Mouse (Mus musculus): ENCODE results near the gene Stab1. TPM values are rescaled to one million over a fixed set of nuclear protein-coding genes. Genes with fewer than 3 reads are reported as not detected.

Stab1 gene
- polyA plus RNA-seq, 1 experiment from 2014 or later = 26.4 TPM

- peak overlapping the region; percentile 68 for H3K27ac ChIP-seq
- H3K4me3 ChIP-seq (replicated peaks; ENCODE audit: low read depth, low read length) = no peak overlapping the region
- no peak for TF ChIP-seq CTCF (IDR thresholded peaks at IDR 0.05; ENCODE audit: low read depth)
- no peak overlapping the region for H3K4me2 ChIP-seq (ENCODE audit: low read length)
- 57% methylated on average over 10 of the region's 10 CpGs for WGBS
- H3K27me3 ChIP-seq (ENCODE audit: insufficient read depth, low read length) = no peaks in the 10 kb centered on the region
- H3K9me3 ChIP-seq (replicated peaks; ENCODE audit: low read length) = no peaks in the 10 kb centered on the region
- no peak overlapping the region for H3K9ac ChIP-seq (ENCODE audit: low read depth, low read length)
- ATAC-seq (replicated peaks; ENCODE audit: low FRiP score, low read depth) (no peak), DNase-seq (ENCODE audit: low spot score) (no peak)
- peaks cover 12% of the 10 kb centered on the region for H3K4me1 ChIP-seq (replicated peaks; ENCODE audit: insufficient read depth, low read length)
- peaks cover 47% of the 10 kb centered on the region for H3K36me3 ChIP-seq (ENCODE audit: insufficient read depth, low read length)
These were observed 31.2 kb downstream of the Stab1 start for GRCm38 (mm10) chr14:31137281-31137595.

DNA sequence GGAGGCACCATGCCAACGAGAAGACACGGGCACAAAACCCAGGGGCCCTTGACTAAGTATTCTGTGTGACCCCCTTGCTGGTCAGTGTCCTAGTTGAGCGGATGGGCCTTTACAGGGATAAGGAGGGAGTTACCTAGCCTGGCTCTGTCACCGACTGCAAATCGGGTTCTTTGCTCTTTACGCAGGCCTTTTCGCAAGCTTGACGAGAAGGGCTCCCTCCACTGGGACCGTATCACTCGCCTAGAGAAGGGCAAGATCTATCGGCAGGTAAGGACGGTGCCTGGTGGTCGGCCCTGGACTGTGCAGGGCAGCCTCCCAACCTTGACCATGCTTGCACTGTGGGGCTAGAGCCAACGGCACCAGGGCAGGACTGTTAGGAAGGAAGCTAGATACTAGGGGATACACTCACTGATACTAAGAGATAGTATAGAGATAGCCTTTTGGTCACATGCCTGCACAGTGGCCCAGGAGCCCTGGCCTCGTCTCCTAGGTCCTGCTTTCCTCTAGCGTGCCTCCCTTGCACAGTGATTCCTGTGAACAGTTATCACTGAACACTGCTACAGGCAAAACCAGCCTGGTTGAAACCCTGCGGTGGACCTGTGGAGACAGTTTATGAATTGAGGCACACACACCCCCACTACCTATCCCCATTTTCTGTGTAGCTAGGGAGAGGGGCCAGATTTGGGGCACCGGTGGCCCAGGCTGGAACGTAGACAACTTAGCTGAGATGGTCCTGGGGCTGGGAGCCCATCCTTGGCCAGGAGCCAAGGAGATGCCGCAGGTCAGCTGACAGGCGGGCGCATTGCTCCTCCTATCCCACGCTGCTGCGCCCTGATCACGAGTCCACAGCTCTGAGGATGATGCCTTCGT is 31.8 kb downstream of the Stab1 start:
- Histone ChIP-seq H3K27ac (no peak overlapping the region), H3K27me3 (ENCODE audit: insufficient read depth, low read length) (no peaks in the 10 kb centered on the region), H3K4me3 (replicated peaks; ENCODE audit: low read depth, low read length) (no peak overlapping the region), H3K36me3 (ENCODE audit: insufficient read depth, low read length) (peaks cover 44% of the 10 kb centered on the region), H3K4me1 (replicated peaks; ENCODE audit: insufficient read depth, low read length) (peaks cover 17% of the 10 kb centered on the region), H3K4me2 (ENCODE audit: low read length) (no peak overlapping the region), H3K9me3 (replicated peaks; ENCODE audit: low read length) (no peaks in the 10 kb centered on the region), H3K9ac (ENCODE audit: low read depth, low read length) (no peak overlapping the region)
- ATAC-seq (replicated peaks; ENCODE audit: low FRiP score, low read depth) (no peak), DNase-seq (ENCODE audit: low spot score) (no peak)
- no peak for TF ChIP-seq CTCF (IDR thresholded peaks at IDR 0.05; ENCODE audit: low read depth)
- WGBS = 89% methylated on average over 26 of the region's 26 CpGs

DNA sequence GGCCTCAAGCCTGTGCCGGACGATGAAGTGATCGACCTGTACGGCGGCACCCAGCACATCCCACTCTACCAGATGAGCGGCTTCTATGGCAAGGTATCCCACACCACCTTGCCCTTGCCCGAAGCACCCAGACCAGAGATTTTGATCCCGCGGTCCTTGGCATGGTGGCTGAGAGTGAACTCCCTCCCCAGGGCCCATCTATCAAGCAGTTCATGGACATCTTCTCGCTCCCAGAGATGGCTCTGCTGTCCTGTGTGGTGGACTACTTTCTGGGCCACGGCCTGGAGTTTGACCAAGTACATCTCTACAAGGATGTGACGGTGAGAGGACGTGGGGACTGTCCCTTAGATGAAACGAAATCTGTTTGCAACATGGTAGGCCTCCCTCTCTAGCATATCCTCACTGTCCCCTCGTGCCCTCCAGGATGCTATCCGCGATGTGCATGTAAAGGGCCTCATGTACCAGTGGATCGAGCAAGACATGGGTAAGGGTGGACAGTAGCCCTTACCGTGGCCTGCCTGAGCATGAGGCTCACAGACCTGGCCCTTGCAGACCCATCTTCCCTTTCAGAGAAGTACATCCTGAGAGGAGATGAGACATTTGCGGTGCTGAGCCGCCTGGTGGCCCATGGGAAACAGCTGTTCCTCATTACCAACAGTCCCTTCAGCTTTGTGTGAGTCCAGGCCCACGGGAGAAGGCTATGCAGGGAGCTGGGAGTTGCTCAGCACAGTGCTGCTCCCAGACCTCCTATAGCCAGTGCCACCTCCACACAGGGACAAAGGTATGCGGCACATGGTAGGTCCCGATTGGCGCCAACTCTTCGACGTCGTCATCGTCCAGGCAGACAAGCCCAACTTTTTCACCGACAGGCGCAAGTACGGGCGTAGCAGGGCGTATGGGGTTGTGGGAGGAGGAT is 32.7 kb downstream of the Stab1 start:
- WGBS = 94% methylated on average over 34 of the region's 34 CpGs
- DNase-seq (ENCODE audit: low spot score) = no peak
- no peak for TF ChIP-seq CTCF (IDR thresholded peaks at IDR 0.05; ENCODE audit: low read depth)
- Histone ChIP-seq H3K27me3 (ENCODE audit: insufficient read depth, low read length) (no peaks in the 10 kb centered on the region), H3K4me2 (ENCODE audit: low read length) (no peak overlapping the region), H3K36me3 (ENCODE audit: insufficient read depth, low read length) (peaks cover 43% of the 10 kb centered on the region), H3K4me3 (replicated peaks; ENCODE audit: low read depth, low read length) (no peak overlapping the region), H3K27ac (no peak overlapping the region), H3K9ac (ENCODE audit: low read depth, low read length) (no peak overlapping the region), H3K9me3 (replicated peaks; ENCODE audit: low read length) (no peaks in the 10 kb centered on the region), H3K4me1 (replicated peaks; ENCODE audit: insufficient read depth, low read length) (peaks cover 17% of the 10 kb centered on the region)
- ATAC-seq (replicated peaks; ENCODE audit: low FRiP score, low read depth) = no peak

DNA sequence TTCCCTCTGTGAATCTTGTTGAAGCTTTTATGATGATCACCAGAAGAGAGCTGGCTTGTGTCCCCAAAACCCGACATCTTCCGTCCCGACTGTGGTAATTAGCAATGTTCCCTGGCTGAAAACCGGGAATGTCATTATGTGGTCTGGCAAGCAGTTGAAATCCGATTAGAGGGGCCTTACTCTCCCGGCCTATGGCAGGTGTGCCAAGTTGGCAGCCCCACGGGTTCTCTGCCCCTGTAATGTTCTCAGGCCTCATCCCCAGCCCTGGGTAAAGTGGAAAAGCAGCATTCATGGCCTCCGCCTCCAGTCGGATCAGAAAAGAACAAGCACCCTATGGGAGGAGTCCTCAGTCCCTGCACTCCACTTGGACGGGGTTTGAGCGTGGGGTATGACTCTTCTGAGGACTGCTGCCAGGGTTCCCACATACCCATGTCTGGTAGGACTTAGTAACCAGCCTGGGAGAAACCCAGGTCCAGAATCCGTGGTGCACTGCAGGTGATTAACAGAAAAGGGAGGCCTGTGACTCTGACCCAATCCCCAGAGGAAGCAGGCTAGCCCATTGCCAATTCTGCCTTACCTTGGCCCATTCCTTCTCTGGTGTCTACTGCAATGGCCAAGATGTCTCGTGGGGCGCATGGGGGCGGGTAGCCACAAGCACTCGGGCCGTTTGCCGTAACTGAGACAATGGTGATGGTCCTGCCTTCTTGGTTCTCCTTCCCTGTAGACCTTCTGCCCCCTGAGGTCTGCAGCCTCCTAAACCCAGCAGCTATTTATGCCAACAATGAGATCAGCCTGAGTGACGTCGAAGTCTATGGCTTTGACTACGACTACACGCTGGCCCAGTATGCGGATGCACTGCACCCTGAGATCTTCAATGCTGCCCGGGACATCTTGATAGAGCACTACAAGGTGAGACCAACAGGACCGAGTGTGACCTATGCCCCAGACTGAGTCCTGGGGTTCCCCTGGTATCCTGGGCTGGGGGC is 34.1 kb downstream of the Stab1 start:
- no peaks in the 10 kb centered on the region for H3K9me3 ChIP-seq (replicated peaks; ENCODE audit: low read length)
- peaks cover 26% of the 10 kb centered on the region for H3K4me1 ChIP-seq (replicated peaks; ENCODE audit: insufficient read depth, low read length)
- ATAC-seq (replicated peaks; ENCODE audit: low FRiP score, low read depth) (no peak), DNase-seq (ENCODE audit: low spot score) (no peak)
- no peak for TF ChIP-seq CTCF (IDR thresholded peaks at IDR 0.05; ENCODE audit: low read depth)
- 80% methylated on average over 25 of the region's 25 CpGs for WGBS
- no peak overlapping the region for H3K27ac ChIP-seq
- no peak overlapping the region for H3K4me2 ChIP-seq (ENCODE audit: low read length)
- peaks cover 29% of the 10 kb centered on the region for H3K36me3 ChIP-seq (ENCODE audit: insufficient read depth, low read length)
- H3K4me3 ChIP-seq (replicated peaks; ENCODE audit: low read depth, low read length) = no peak overlapping the region
- H3K9ac ChIP-seq (ENCODE audit: low read depth, low read length) = no peak overlapping the region
- no peaks in the 10 kb centered on the region for H3K27me3 ChIP-seq (ENCODE audit: insufficient read depth, low read length)

GRCm38 (mm10) chr14:31133023-31133665 is 35.3 kb downstream of the Stab1 start:
- Histone ChIP-seq H3K9me3 (replicated peaks; ENCODE audit: low read length) (no peaks in the 10 kb centered on the region), H3K4me2 (ENCODE audit: low read length) (peak overlapping the region; percentile 92), H3K4me1 (replicated peaks; ENCODE audit: insufficient read depth, low read length) (peaks cover 26% of the 10 kb centered on the region), H3K4me3 (replicated peaks; ENCODE audit: low read depth, low read length) (no peak overlapping the region), H3K27me3 (ENCODE audit: insufficient read depth, low read length) (no peaks in the 10 kb centered on the region), H3K9ac (ENCODE audit: low read depth, low read length) (no peak overlapping the region), H3K36me3 (ENCODE audit: insufficient read depth, low read length) (peaks cover 18% of the 10 kb centered on the region), H3K27ac (no peak overlapping the region)
- 22% methylated on average over 11 of the region's 11 CpGs for WGBS
- TF ChIP-seq CTCF (IDR thresholded peaks at IDR 0.05; ENCODE audit: low read depth) = no peak
- no peak for ATAC-seq (replicated peaks; ENCODE audit: low FRiP score, low read depth)
- DNase-seq (ENCODE audit: low spot score) = peak; percentile 25

Data from kidney, postnatal 0 days (tissue).